Mouse (Mus musculus): ENCODE results near the gene Atp9a. TPM values are rescaled to one million over a fixed set of nuclear protein-coding genes. Genes with fewer than 3 reads are reported as not detected.
"Not testable (repeated sequence)": the region's sequence is repeated elsewhere in the genome, so short reads cannot be mapped to it uniquely, and the experiment has no call there.

The Atp9a gene
- total and polyA plus RNA-seq, 3 experiments = 50.5 to 56.9 (median 51.5) TPM

GRCm38 (mm10) chr2:168744406-168744805 lies 2.2 kb upstream of the Atp9a start:
- H3K4me1 ChIP-seq (ENCODE audit: control insufficient read depth, insufficient read depth, low read length); DNase-seq; H3K27ac ChIP-seq; H3K9ac ChIP-seq (ENCODE audit: low read depth, low read length); H3K27me3 ChIP-seq (ENCODE audit: control insufficient read depth, insufficient read depth, low read length); H3K4me3 ChIP-seq; H3K36me3 ChIP-seq (ENCODE audit: control insufficient read depth, insufficient read depth, low read length); H3K79me2 ChIP-seq (replicated peaks; ENCODE audit: control insufficient read depth, insufficient read depth, low read length): not testable (repeated sequence)
- WGBS = 86% methylated on average over 10 of the region's 10 CpGs
- intact Hi-C loops (cut with DNase I) = loop anchor here (5.0 kb wide), 1 partner anchor 272 kb away; no protein-coding TSS in a partner anchor
- peak; percentile 51 for TF ChIP-seq CTCF (IDR thresholded peaks at IDR 0.05)

- Histone ChIP-seq H3K4me3 (peak overlapping the region; percentile 64), H3K4me1 (ENCODE audit: control insufficient read depth, insufficient read depth, low read length) (peaks cover 4% of the 10 kb centered on the region), H3K27ac (no peak overlapping the region; the same call in 1 of the 2 replicates), H3K36me3 (ENCODE audit: control insufficient read depth, insufficient read depth, low read length) (no peaks in the 10 kb centered on the region), H3K79me2 (replicated peaks; ENCODE audit: control insufficient read depth, insufficient read depth, low read length) (no peaks in the 10 kb centered on the region), H3K27me3 (ENCODE audit: control insufficient read depth, insufficient read depth, low read length) (no peaks in the 10 kb centered on the region), H3K9ac (ENCODE audit: low read depth, low read length) (no peak overlapping the region)
- DNase-seq = peak; percentile 26 to 65
- peak; percentile 95 for TF ChIP-seq CTCF (IDR thresholded peaks at IDR 0.05)
- no peak for TF ChIP-seq EP300 (IDR thresholded peaks at IDR 0.05; ENCODE audit: insufficient read depth, low read depth, low read length)
- 15% methylated on average over 7 of the region's 7 CpGs for WGBS
- intact Hi-C loops (cut with DNase I) = loop anchor here (1.0 to 5.0 kb wide), 2 partner anchors 51 to 270 kb away; no protein-coding TSS in a partner anchor
Observed at GRCm38 (mm10) chr2:168742649-168743048, 440 bp upstream of the Atp9a start.

GRCm38 (mm10) chr2:168741273-168742058 lies 743 bp downstream of the Atp9a start:
- Histone ChIP-seq H3K27me3 (ENCODE audit: control insufficient read depth, insufficient read depth, low read length) (no peaks in the 10 kb centered on the region), H3K27ac (peak overlapping the region; percentile 75), H3K4me1 (ENCODE audit: control insufficient read depth, insufficient read depth, low read length) (peaks cover 4% of the 10 kb centered on the region), H3K4me3 (peak overlapping the region; percentile 93), H3K79me2 (replicated peaks; ENCODE audit: control insufficient read depth, insufficient read depth, low read length) (no peaks in the 10 kb centered on the region), H3K36me3 (ENCODE audit: control insufficient read depth, insufficient read depth, low read length) (no peaks in the 10 kb centered on the region), H3K9ac (ENCODE audit: low read depth, low read length) (peak overlapping the region; percentile 67)
- intact Hi-C loops (cut with DNase I) = loop anchor here (1.0 to 5.0 kb wide), 2 partner anchors 50 to 269 kb away; no protein-coding TSS in a partner anchor
- DNase-seq = peak; percentile 72 to 74
- TF ChIP-seq EP300 (IDR thresholded peaks at IDR 0.05; ENCODE audit: insufficient read depth, low read depth, low read length) (no peak), CTCF (IDR thresholded peaks at IDR 0.05) (peak; percentile 48)
- 9% methylated on average over 88 of the region's 108 CpGs for WGBS

GRCm38 (mm10) chr2:168740496-168740895 lies 1.7 kb downstream of the Atp9a start:
- Histone ChIP-seq H3K4me3 (no peak overlapping the region), H3K9ac (ENCODE audit: low read depth, low read length) (no peak overlapping the region), H3K4me1 (ENCODE audit: control insufficient read depth, insufficient read depth, low read length) (peaks cover 4% of the 10 kb centered on the region), H3K36me3 (ENCODE audit: control insufficient read depth, insufficient read depth, low read length) (no peaks in the 10 kb centered on the region), H3K79me2 (replicated peaks; ENCODE audit: control insufficient read depth, insufficient read depth, low read length) (no peaks in the 10 kb centered on the region; the same call in 1 of the 2 replicates), H3K27ac (no peak overlapping the region; the same call in 1 of the 2 replicates), H3K27me3 (ENCODE audit: control insufficient read depth, insufficient read depth, low read length) (no peaks in the 10 kb centered on the region)
- intact Hi-C loops (cut with DNase I) = loop anchor here (5.0 kb wide), 1 partner anchor 268 kb away; no protein-coding TSS in a partner anchor
- no peak for TF ChIP-seq CTCF (IDR thresholded peaks at IDR 0.05)
- no peak for TF ChIP-seq POLR2A (IDR thresholded peaks at IDR 0.05; ENCODE audit: insufficient read depth, low read depth, low read length)
- TF ChIP-seq EP300 (IDR thresholded peaks at IDR 0.05; ENCODE audit: insufficient read depth, low read depth, low read length) = no peak
- WGBS = 92% methylated on average over 10 of the region's 10 CpGs
- DNase-seq = no peak

GRCm38 (mm10) chr2:168738854-168739253 lies 3.4 kb downstream of the Atp9a start:
- intact Hi-C loops (cut with DNase I) = no loop called here
- DNase-seq = no peak
- Histone ChIP-seq H3K9ac (ENCODE audit: low read depth, low read length) (no peak overlapping the region), H3K4me1 (ENCODE audit: control insufficient read depth, insufficient read depth, low read length) (peaks cover 4% of the 10 kb centered on the region), H3K4me3 (no peak overlapping the region), H3K27me3 (ENCODE audit: control insufficient read depth, insufficient read depth, low read length) (no peaks in the 10 kb centered on the region), H3K36me3 (ENCODE audit: control insufficient read depth, insufficient read depth, low read length) (no peaks in the 10 kb centered on the region), H3K27ac (no peak overlapping the region), H3K79me2 (replicated peaks; ENCODE audit: control insufficient read depth, insufficient read depth, low read length) (no peaks in the 10 kb centered on the region; the same call in 1 of the 2 replicates)
- WGBS = 97% methylated on average over 1 of the region's 1 CpGs
- no peak for TF ChIP-seq POLR2A (IDR thresholded peaks at IDR 0.05; ENCODE audit: insufficient read depth, low read depth, low read length)
- TF ChIP-seq CTCF (IDR thresholded peaks at IDR 0.05) = peak; percentile 38

- H3K4me3 ChIP-seq = no peak overlapping the region
- 39% methylated on average over 10 of the region's 10 CpGs for WGBS
- no peak for TF ChIP-seq POLR2A (IDR thresholded peaks at IDR 0.05; ENCODE audit: insufficient read depth, low read depth, low read length)
- TF ChIP-seq CTCF (IDR thresholded peaks at IDR 0.05) = no peak
- no peak for TF ChIP-seq EP300 (IDR thresholded peaks at IDR 0.05; ENCODE audit: insufficient read depth, low read depth, low read length)
Observed at GRCm38 (mm10) chr2:168737878-168738277, 4.3 kb downstream of the Atp9a start.

More at GRCm38 (mm10) chr2:168737878-168738277, 4.3 kb downstream of the Atp9a start:
- H3K27me3 ChIP-seq (ENCODE audit: control insufficient read depth, insufficient read depth, low read length) = no peaks in the 10 kb centered on the region
- no peak overlapping the region for H3K9ac ChIP-seq (ENCODE audit: low read depth, low read length)
- no peaks in the 10 kb centered on the region; the same call in 1 of the 2 replicates for H3K79me2 ChIP-seq (replicated peaks; ENCODE audit: control insufficient read depth, insufficient read depth, low read length)
- no peak overlapping the region for H3K27ac ChIP-seq
- intact Hi-C loops (cut with DNase I) = no loop called here
- peak in 1 of 2 experiments; percentile 59 for DNase-seq
- H3K36me3 ChIP-seq (ENCODE audit: control insufficient read depth, insufficient read depth, low read length) = no peaks in the 10 kb centered on the region
- peaks cover 4% of the 10 kb centered on the region for H3K4me1 ChIP-seq (ENCODE audit: control insufficient read depth, insufficient read depth, low read length)
